Mouse (Mus musculus) embryonic facial prominence, embryonic 14.5 days (tissue): ENCODE results near the gene Wnk2. TPM values are rescaled to one million over a fixed set of nuclear protein-coding genes. Genes with fewer than 3 reads are reported as not detected.
"Not testable (repeated sequence)": the region's sequence is repeated elsewhere in the genome, so short reads cannot be mapped to it uniquely, and the experiment has no call there.

Source experiments
- ATAC-seq: fragments of 200-750 bp; cut with Nextera tagmentation; 2 replicates; pipeline ENCODE4 v1.8.0; 2017; ENCODE audit warnings: low read depth, moderate number of reproducible peaks, moderate TSS enrichment
- DNase-seq: peaks from one replicate; pipeline ENCODE4 v3.0.0-alpha.2; 2015; ENCODE audit warnings: low spot score
- H3K27ac ChIP-seq: fragments of 300-500 bp; sonication (generic); replicated peaks from 2 replicates; pipeline ENCODE4 v1.5.1; 2014; ENCODE audit warnings: low read depth, mild to moderate bottlenecking, low read length, moderate library complexity
- H3K27me3 ChIP-seq: fragments of 300-500 bp; sonication (generic); replicated peaks from 2 replicates; pipeline ENCODE4 v1.6.1; 2014; ENCODE audit warnings: low read length; ENCODE audit not compliant: control insufficient read depth, insufficient read depth
- H3K36me3 ChIP-seq: fragments of 300-500 bp; sonication (generic); 2 replicates; pipeline ENCODE4 v1.6.1; 2014; ENCODE audit warnings: low read length, mixed read lengths; ENCODE audit not compliant: control insufficient read depth, insufficient read depth
- H3K4me1 ChIP-seq: fragments of 300-500 bp; sonication (generic); 2 replicates; pipeline ENCODE4 v1.6.1; 2014; ENCODE audit warnings: antibody characterized with exemption, low read length; ENCODE audit not compliant: control insufficient read depth, insufficient read depth
- H3K4me2 ChIP-seq: fragments of 300-500 bp; sonication (generic); 2 replicates; pipeline ENCODE4 v1.6.1; 2014; ENCODE audit warnings: low read depth, mild to moderate bottlenecking, low read length, moderate library complexity, mixed read lengths
- H3K4me3 ChIP-seq: fragments of 300-500 bp; sonication (generic); 2 replicates; pipeline ENCODE4 v1.5.1; 2014; ENCODE audit warnings: low read depth, mild to moderate bottlenecking, low read length
- H3K9ac ChIP-seq: fragments of 300-500 bp; sonication (generic); 2 replicates; pipeline ENCODE4 v1.6.1; 2014; ENCODE audit warnings: low read depth, mild to moderate bottlenecking, low read length, moderate library complexity, mixed read lengths
- H3K9me3 ChIP-seq: fragments of 300-500 bp; sonication (generic); 2 replicates; pipeline ENCODE4 v1.6.1; 2016; ENCODE audit warnings: low read length; ENCODE audit not compliant: control insufficient read depth
- WGBS: fragments of 180-500 bp; shearing (Covaris S2); extraction: QIAGEN DNeasy Blood & Tissue Kit; methylation state at CpG from one replicate; pipeline ENCODE4 v1.1.7; 2014; 5-methylcytosine and 5-hydroxymethylcytosine counted together
- polyA plus RNA-seq: library from polyadenylated mRNA; unstranded; fragments of >200 nt; fragmentation: Nextera tagmentation; extraction: Ambion mirVana; gene quantifications from 2 replicates; pipeline ENCODE4 v1.2.1, GENCODE M21; 2014

The Wnk2 gene
- polyA plus RNA-seq, 1 experiment from 2014 or later: 3.1 TPM

- ATAC-seq, DNase-seq, H3K27ac ChIP-seq, H3K36me3 ChIP-seq, H3K4me2 ChIP-seq, H3K27me3 ChIP-seq, H3K9me3 ChIP-seq, H3K9ac ChIP-seq, H3K4me3 ChIP-seq, H3K4me1 ChIP-seq: not testable (repeated sequence)
These were observed 93.1 kb downstream of the Wnk2 start for GRCm38 (mm10) chr13:49054753-49055152.

GRCm38 (mm10) chr13:49053333-49053732 is 94.5 kb downstream of the Wnk2 start:
- Histone ChIP-seq H3K36me3 (0 out of 2 replicates have a peak, but pooled peaks cover 6% of the 10 kb centered on the region), H3K9ac (no peak overlapping the region), H3K4me1 (no peaks in the 10 kb centered on the region), H3K4me2 (no peak overlapping the region), H3K27ac (no peak overlapping the region), H3K9me3 (no peaks in the 10 kb centered on the region), H3K27me3 (no peaks in the 10 kb centered on the region), H3K4me3 (no peak overlapping the region)
- 83% methylated on average over 2 of the region's 2 CpGs for WGBS
- no peak for DNase-seq
- no peak for ATAC-seq

GRCm38 (mm10) chr13:49052512-49052911 is 95.3 kb downstream of the Wnk2 start:
- Histone ChIP-seq H3K9ac (no peak overlapping the region), H3K4me3 (no peak overlapping the region), H3K27me3 (no peaks in the 10 kb centered on the region), H3K27ac (no peak overlapping the region), H3K4me1 (no peaks in the 10 kb centered on the region), H3K36me3 (0 out of 2 replicates have a peak, but pooled peaks cover 5% of the 10 kb centered on the region), H3K9me3 (no peaks in the 10 kb centered on the region), H3K4me2 (no peak overlapping the region)
- 43% methylated on average over 9 of the region's 9 CpGs for WGBS
- DNase-seq (no peak), ATAC-seq (no peak)

GRCm38 (mm10) chr13:49047393-49047792 is 100.4 kb downstream of the Wnk2 start:
- Histone ChIP-seq H3K4me1 (no peaks in the 10 kb centered on the region), H3K4me2 (no peak overlapping the region), H3K36me3 (no peaks in the 10 kb centered on the region), H3K27ac (no peak overlapping the region), H3K4me3 (no peak overlapping the region), H3K9ac (no peak overlapping the region), H3K27me3 (no peaks in the 10 kb centered on the region), H3K9me3 (no peaks in the 10 kb centered on the region)
- WGBS: 80% methylated on average over 1 of the region's 1 CpGs
- no peak for DNase-seq
- ATAC-seq: no peak

GRCm38 (mm10) chr13:49044145-49044561 is 103.7 kb downstream of the Wnk2 start:
- no peaks in the 10 kb centered on the region for H3K4me1 ChIP-seq
- peak; percentile 51 for DNase-seq
- ATAC-seq: peak; percentile 45; the same call in 1 of the 2 replicates
- WGBS: 42% methylated on average over 10 of the region's 10 CpGs
- H3K36me3 ChIP-seq: no peaks in the 10 kb centered on the region
- no peak overlapping the region for H3K4me2 ChIP-seq
- H3K9me3 ChIP-seq: no peaks in the 10 kb centered on the region
- H3K4me3 ChIP-seq: no peak overlapping the region
- H3K27me3 ChIP-seq: no peaks in the 10 kb centered on the region
- no peak overlapping the region for H3K9ac ChIP-seq
- H3K27ac ChIP-seq: no peak overlapping the region

GRCm38 (mm10) chr13:49042371-49042770 is 105.4 kb downstream of the Wnk2 start:
- DNase-seq (no peak), ATAC-seq (no peak)
- Histone ChIP-seq H3K4me3 (no peak overlapping the region), H3K4me2 (no peak overlapping the region), H3K4me1 (peaks cover 3% of the 10 kb centered on the region), H3K9me3 (no peaks in the 10 kb centered on the region), H3K36me3 (no peaks in the 10 kb centered on the region), H3K9ac (no peak overlapping the region), H3K27me3 (no peaks in the 10 kb centered on the region), H3K27ac (no peak overlapping the region)
- 94% methylated on average over 15 of the region's 15 CpGs for WGBS

- Histone ChIP-seq H3K4me3 (no peak overlapping the region), H3K36me3 (no peaks in the 10 kb centered on the region), H3K27me3 (no peaks in the 10 kb centered on the region), H3K27ac (peak overlapping the region; percentile 52), H3K9me3 (no peaks in the 10 kb centered on the region), H3K4me1 (peaks cover 11% of the 10 kb centered on the region), H3K9ac (no peak overlapping the region; the same call in 1 of the 2 replicates), H3K4me2 (no peak overlapping the region)
- 66% methylated on average over 7 of the region's 7 CpGs for WGBS
- DNase-seq (peak; percentile 93), ATAC-seq (peak; percentile 62; the same call in 1 of the 2 replicates)
These were observed 110.8 kb downstream of the Wnk2 start for GRCm38 (mm10) chr13:49036928-49037574.

GRCm38 (mm10) chr13:49036436-49036835 is 111.4 kb downstream of the Wnk2 start:
- 87% methylated on average over 4 of the region's 4 CpGs for WGBS
- H3K4me2 ChIP-seq: no peak overlapping the region
- no peak overlapping the region for H3K4me3 ChIP-seq
- no peak overlapping the region for H3K9ac ChIP-seq
- no peak overlapping the region; the same call in 1 of the 2 replicates for H3K27ac ChIP-seq
- no peaks in the 10 kb centered on the region for H3K36me3 ChIP-seq
- H3K27me3 ChIP-seq: no peaks in the 10 kb centered on the region
- ATAC-seq (peak; percentile 20; the same call in 1 of the 2 replicates), DNase-seq (no peak)
- peaks cover 2% of the 10 kb centered on the region; the same call in 1 of the 2 replicates for H3K9me3 ChIP-seq
- peaks cover 11% of the 10 kb centered on the region for H3K4me1 ChIP-seq

GRCm38 (mm10) chr13:49031029-49031428 is 116.8 kb downstream of the Wnk2 start:
- ATAC-seq (no peak), DNase-seq (no peak)
- Histone ChIP-seq H3K9ac (no peak overlapping the region), H3K9me3 (peaks cover 9% of the 10 kb centered on the region), H3K4me1 (peaks cover 10% of the 10 kb centered on the region), H3K27ac (no peak overlapping the region), H3K36me3 (no peaks in the 10 kb centered on the region), H3K4me2 (no peak overlapping the region), H3K27me3 (no peaks in the 10 kb centered on the region), H3K4me3 (no peak overlapping the region)
- 76% methylated on average over 2 of the region's 2 CpGs for WGBS
